Mouse (Mus musculus) liver, postnatal 0 days (tissue): Measurements from ENCODE around the gene Nav2.

ENCODE experiments used
- CTCF ChIP-seq: sonication (generic); IDR thresholded peaks from 2 replicates; pipeline ENCODE4 v1.5.1; 2016; ENCODE audit warnings: antibody characterized with exemption, low read depth
- EP300 ChIP-seq: IDR thresholded peaks from 2 replicates; pipeline ENCODE4 v1.6.1; 2016; ENCODE audit warnings: antibody characterized with exemption, low read depth, mild to moderate bottlenecking

GRCm38 (mm10) chr7:49480962-49481361 lies 572.4 kb downstream of the Nav2 start:
- TF ChIP-seq CTCF (no peak), EP300 (no peak)
